Mouse (Mus musculus) limb, embryonic 14.5 days (tissue): Measurements from ENCODE around the gene Serp1. TPM values are rescaled to one million over a fixed set of nuclear protein-coding genes. Genes with fewer than 3 reads are reported as not detected.

Experiments used
- ATAC-seq: fragments of 200-750 bp; cut with Nextera tagmentation; 2 replicates; pipeline ENCODE4 v1.8.0; 2017; ENCODE audit warnings: low read depth, moderate number of reproducible peaks, moderate TSS enrichment; ENCODE audit not compliant: low FRiP score
- DNase-seq: peaks from one replicate; pipeline ENCODE4 v3.0.0-alpha.2; 2015; ENCODE audit warnings: low spot score
- H3K27ac ChIP-seq: fragments of 300-500 bp; sonication (generic); replicated peaks from 2 replicates; pipeline ENCODE4 v1.5.1; 2014; ENCODE audit warnings: low read depth, mild to moderate bottlenecking, low read length, moderate library complexity, mixed read lengths
- H3K27me3 ChIP-seq: fragments of 300-500 bp; sonication (generic); 2 replicates; pipeline ENCODE4 v1.6.1; 2014; ENCODE audit warnings: low read length, mixed read lengths; ENCODE audit not compliant: control insufficient read depth, insufficient read depth
- H3K36me3 ChIP-seq: fragments of 300-500 bp; sonication (generic); 2 replicates; pipeline ENCODE4 v1.6.1; 2014; ENCODE audit warnings: mild to moderate bottlenecking, low read length, moderate library complexity, mixed read lengths; ENCODE audit not compliant: control insufficient read depth, insufficient read depth
- H3K4me1 ChIP-seq: fragments of 300-500 bp; sonication (generic); 2 replicates; pipeline ENCODE4 v1.6.1; 2014; ENCODE audit warnings: antibody characterized with exemption, low read length, mixed read lengths; ENCODE audit not compliant: control insufficient read depth, insufficient read depth
- H3K4me2 ChIP-seq: fragments of 300-500 bp; sonication (generic); replicated peaks from 2 replicates; pipeline ENCODE4 v1.6.1; 2014; ENCODE audit warnings: low read depth, mild to moderate bottlenecking, low read length, moderate library complexity; ENCODE audit not compliant: severe bottlenecking
- H3K4me3 ChIP-seq: fragments of 300-500 bp; sonication (generic); replicated peaks from 2 replicates; pipeline ENCODE4 v1.5.1; 2014; ENCODE audit warnings: low read length
- H3K9ac ChIP-seq: fragments of 300-500 bp; sonication (generic); 2 replicates; pipeline ENCODE4 v1.6.1; 2014; ENCODE audit warnings: mild to moderate bottlenecking, low read depth, low read length, moderate library complexity; ENCODE audit not compliant: severe bottlenecking
- H3K9me3 ChIP-seq: fragments of 300-500 bp; sonication (generic); 2 replicates; pipeline ENCODE4 v1.6.1; 2016; ENCODE audit warnings: low read length; ENCODE audit not compliant: control insufficient read depth
- POLR2A ChIP-seq: fragments of 200-500 bp; IDR thresholded peaks from 2 replicates; pipeline ENCODE4 v1.8.0; 2012; ENCODE audit warnings: inconsistent platforms, mild to moderate bottlenecking, moderate library complexity, borderline replicate concordance; ENCODE audit not compliant: insufficient read depth, insufficient read length; ENCODE audit errors: extremely low read depth
- WGBS: fragments of 180-500 bp; shearing (Covaris S2); extraction: QIAGEN DNeasy Blood & Tissue Kit; methylation state at CpG from one replicate; pipeline ENCODE4 v1.1.7; 2014; 5-methylcytosine and 5-hydroxymethylcytosine counted together
- polyA plus RNA-seq, 2 experiments: library from polyadenylated mRNA; depleted of rRNA in 1 of 2; stranded (reverse) in 1 of 2; unstranded in 1 of 2; fragments of >200 nt; fragmentation: Nextera tagmentation in 1 of 2; extraction: Ambion mirVana in 1 of 2; gene quantifications; 2 replicates each; pipeline versions ENCODE4 v1.2.1 to v1.2.3; 2012 to 2014

Gene Serp1
- polyA plus RNA-seq, 2 experiments: 63.8 to 177 TPM

- 91% methylated on average over 7 of the region's 7 CpGs for WGBS
- ATAC-seq: no peak
- Histone ChIP-seq H3K9me3 (no peaks in the 10 kb centered on the region), H3K9ac (no peak overlapping the region), H3K4me2 (no peak overlapping the region), H3K36me3 (no peaks in the 10 kb centered on the region), H3K4me3 (no peak overlapping the region), H3K27ac (no peak overlapping the region), H3K4me1 (no peaks in the 10 kb centered on the region), H3K27me3 (no peaks in the 10 kb centered on the region)
- TF ChIP-seq POLR2A: no peak
- DNase-seq: no peak
Measured at GRCm38 (mm10) chr3:58508020-58508750, 17.5 kb downstream of the Serp1 start.

GRCm38 (mm10) chr3:58504676-58505075 lies 21.0 kb downstream of the Serp1 start:
- Histone ChIP-seq H3K4me3 (no peak overlapping the region), H3K27me3 (no peaks in the 10 kb centered on the region), H3K4me1 (no peaks in the 10 kb centered on the region), H3K9ac (no peak overlapping the region), H3K36me3 (no peaks in the 10 kb centered on the region), H3K27ac (no peak overlapping the region), H3K4me2 (no peak overlapping the region), H3K9me3 (no peaks in the 10 kb centered on the region)
- no peak for TF ChIP-seq POLR2A
- DNase-seq (no peak), ATAC-seq (no peak)

- TF ChIP-seq POLR2A: no peak
- ATAC-seq: no peak
- H3K27ac ChIP-seq: no peak overlapping the region
Measured at GRCm38 (mm10) chr3:58503720-58504333, 21.9 kb downstream of the Serp1 start.

GRCm38 (mm10) chr3:58501961-58502360 lies 23.7 kb downstream of the Serp1 start:
- no peak for TF ChIP-seq POLR2A
- 75% methylated on average over 2 of the region's 2 CpGs for WGBS

More at GRCm38 (mm10) chr3:58503720-58504333, 21.9 kb downstream of the Serp1 start:
- no peak for DNase-seq
- Histone ChIP-seq H3K9ac (no peak overlapping the region), H3K27me3 (no peaks in the 10 kb centered on the region), H3K4me2 (no peak overlapping the region), H3K36me3 (no peaks in the 10 kb centered on the region), H3K9me3 (no peaks in the 10 kb centered on the region), H3K4me3 (no peak overlapping the region), H3K4me1 (no peaks in the 10 kb centered on the region)
- WGBS: 63% methylated on average over 3 of the region's 3 CpGs

GRCm38 (mm10) chr3:58493621-58494020 lies 32.1 kb downstream of the Serp1 start:
- Histone ChIP-seq H3K36me3 (no peaks in the 10 kb centered on the region), H3K27ac (no peak overlapping the region), H3K4me1 (no peaks in the 10 kb centered on the region), H3K9ac (no peak overlapping the region), H3K4me3 (no peak overlapping the region), H3K4me2 (no peak overlapping the region), H3K27me3 (no peaks in the 10 kb centered on the region), H3K9me3 (no peaks in the 10 kb centered on the region)
- 88% methylated on average over 4 of the region's 4 CpGs for WGBS
- no peak for DNase-seq
- ATAC-seq: no peak
- no peak for TF ChIP-seq POLR2A

More at GRCm38 (mm10) chr3:58501961-58502360, 23.7 kb downstream of the Serp1 start:
- Histone ChIP-seq H3K9me3 (no peaks in the 10 kb centered on the region), H3K27me3 (no peaks in the 10 kb centered on the region), H3K27ac (no peak overlapping the region), H3K4me2 (no peak overlapping the region), H3K4me3 (no peak overlapping the region), H3K4me1 (no peaks in the 10 kb centered on the region), H3K36me3 (no peaks in the 10 kb centered on the region), H3K9ac (no peak overlapping the region)
- ATAC-seq (no peak), DNase-seq (no peak)
